Mouse (Mus musculus) heart, embryonic 12.5 days (tissue): ENCODE results near the gene Spsb4. TPM values are rescaled to one million over a fixed set of nuclear protein-coding genes. Genes with fewer than 3 reads are reported as not detected.
"Not testable (repeated sequence)": the region's sequence is repeated elsewhere in the genome, so short reads cannot be mapped to it uniquely, and the experiment has no call there.

Experiments used
- ATAC-seq: fragments of 200-750 bp; cut with Nextera tagmentation; 2 replicates; pipeline ENCODE4 v1.8.0; 2017; ENCODE audit warnings: moderate TSS enrichment, moderate library complexity; ENCODE audit not compliant: insufficient number of reproducible peaks, low FRiP score
- H3K27ac ChIP-seq: fragments of 300-500 bp; sonication (generic); 2 replicates; pipeline ENCODE4 v1.5.1; 2016; ENCODE audit warnings: mild to moderate bottlenecking, moderate library complexity; ENCODE audit not compliant: poor library complexity, severe bottlenecking
- H3K27me3 ChIP-seq: fragments of 300-500 bp; sonication (generic); replicated peaks from 2 replicates; pipeline ENCODE4 v1.6.1; 2016; ENCODE audit warnings: mild to moderate bottlenecking, moderate library complexity
- H3K36me3 ChIP-seq: fragments of 300-500 bp; sonication (generic); 2 replicates; pipeline ENCODE4 v1.6.1; 2016; ENCODE audit warnings: mild to moderate bottlenecking, moderate library complexity
- H3K4me1 ChIP-seq: fragments of 300-500 bp; sonication (generic); replicated peaks from 2 replicates; pipeline ENCODE4 v1.6.1; 2016; ENCODE audit warnings: mild to moderate bottlenecking
- H3K4me2 ChIP-seq: fragments of 300-500 bp; sonication (generic); 2 replicates; pipeline ENCODE4 v1.6.1; 2016; ENCODE audit warnings: mild to moderate bottlenecking, moderate library complexity
- H3K4me3 ChIP-seq: fragments of 300-500 bp; sonication (generic); 2 replicates; pipeline ENCODE4 v1.5.1; 2016; ENCODE audit warnings: mild to moderate bottlenecking
- H3K9ac ChIP-seq: fragments of 300-500 bp; sonication (generic); 2 replicates; pipeline ENCODE4 v1.6.1; 2016; ENCODE audit warnings: mild to moderate bottlenecking, moderate library complexity
- H3K9me3 ChIP-seq: fragments of 300-500 bp; sonication (generic); replicated peaks from 2 replicates; pipeline ENCODE4 v1.6.1; 2016; ENCODE audit warnings: mild to moderate bottlenecking, moderate library complexity
- WGBS: fragments of 180-500 bp; shearing (Covaris S2); methylation state at CpG from one replicate; pipeline ENCODE4 v1.1.7; 2016; 5-methylcytosine and 5-hydroxymethylcytosine counted together
- polyA plus RNA-seq: library from polyadenylated mRNA; unstranded; fragments of >200 nt; fragmentation: Nextera tagmentation; extraction: Ambion mirVana; gene quantifications from 2 replicates; pipeline ENCODE4 v1.2.1, GENCODE M21; 2016

Spsb4 gene
- polyA plus RNA-seq, 1 experiment from 2014 or later, result 67.6 TPM

DNA sequence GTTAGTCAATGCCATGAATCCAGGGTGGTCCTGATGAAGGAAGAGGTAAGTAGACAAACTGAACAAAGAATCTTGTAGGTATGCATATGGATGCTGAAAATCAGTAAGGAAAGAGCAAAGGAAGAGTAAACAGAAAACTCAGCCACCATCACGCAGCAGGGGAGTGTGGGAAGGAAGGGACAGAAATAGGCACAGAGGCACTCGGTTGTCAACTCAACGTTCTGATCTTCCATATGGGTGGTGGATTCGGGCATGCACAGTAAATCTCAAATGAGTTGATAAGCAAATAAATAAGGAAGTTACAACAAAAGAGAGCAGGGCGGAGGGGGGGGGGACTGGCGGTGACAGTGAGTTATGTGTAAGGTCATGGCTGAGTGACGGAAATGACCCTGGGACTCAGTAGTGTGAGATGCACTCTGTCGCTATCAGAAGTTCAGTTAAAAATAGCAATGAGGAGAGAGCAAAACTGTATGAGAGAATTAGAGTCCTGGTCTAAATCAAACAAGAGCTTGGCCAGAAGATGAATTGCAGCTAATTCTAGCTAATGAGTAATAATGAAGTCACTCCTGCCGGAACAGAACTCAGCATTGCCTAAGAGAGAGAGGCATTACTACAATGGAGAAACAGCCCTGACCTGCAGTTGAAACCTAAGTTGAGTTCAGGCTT is 66.2 kb downstream of the Spsb4 start:
- peak overlapping the region; percentile 95 for H3K27ac ChIP-seq
- H3K4me1 ChIP-seq, result peaks cover 92% of the 10 kb centered on the region
- peak; percentile 63 for ATAC-seq
- H3K4me2 ChIP-seq, result peak overlapping the region; percentile 42; the same call in 1 of the 2 replicates
- H3K36me3 ChIP-seq, result no peaks in the 10 kb centered on the region
- no peaks in the 10 kb centered on the region for H3K27me3 ChIP-seq
- no peak overlapping the region for H3K9ac ChIP-seq
- WGBS, result 15% methylated on average over 9 of the region's 9 CpGs
- H3K9me3 ChIP-seq, result no peaks in the 10 kb centered on the region
- no peak overlapping the region for H3K4me3 ChIP-seq

DNA sequence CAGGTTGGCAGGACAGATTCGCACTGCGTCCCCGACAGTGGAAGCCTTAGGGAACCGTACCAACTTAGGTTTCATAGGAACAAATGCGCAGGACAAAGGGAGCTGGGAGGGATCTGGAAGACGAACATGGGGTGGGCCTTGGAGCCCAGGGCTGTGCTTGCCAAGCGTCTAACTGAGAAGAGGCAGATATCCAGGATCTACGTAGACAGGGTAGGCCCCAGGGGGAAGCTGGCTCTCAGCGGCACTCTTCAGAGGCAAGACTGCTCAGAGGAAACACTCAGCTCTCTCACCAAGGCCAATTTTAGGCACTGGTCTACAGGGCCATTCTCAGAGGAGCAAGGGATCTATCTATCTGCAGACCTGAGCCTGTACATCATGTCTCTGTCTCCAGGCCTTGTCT is 69.1 kb downstream of the Spsb4 start:
- H3K27me3 ChIP-seq, result 0 out of 2 replicates have a peak, but pooled peaks cover 1% of the 10 kb centered on the region
- 0 out of 2 replicates have a peak, but pooled peaks cover under 1% of the 10 kb centered on the region for H3K36me3 ChIP-seq
- WGBS, result 60% methylated on average over 9 of the region's 9 CpGs
- peak overlapping the region; percentile 90 for H3K27ac ChIP-seq
- peak overlapping the region; percentile 49; the same call in 1 of the 2 replicates for H3K9ac ChIP-seq
- peaks cover 76% of the 10 kb centered on the region for H3K4me1 ChIP-seq
- H3K4me2 ChIP-seq, result 0 out of 2 replicates have a peak overlapping the region, but pooled peaks have one; percentile 19
- no peak overlapping the region for H3K4me3 ChIP-seq
- H3K9me3 ChIP-seq, result no peaks in the 10 kb centered on the region
- ATAC-seq, result no peak

DNA sequence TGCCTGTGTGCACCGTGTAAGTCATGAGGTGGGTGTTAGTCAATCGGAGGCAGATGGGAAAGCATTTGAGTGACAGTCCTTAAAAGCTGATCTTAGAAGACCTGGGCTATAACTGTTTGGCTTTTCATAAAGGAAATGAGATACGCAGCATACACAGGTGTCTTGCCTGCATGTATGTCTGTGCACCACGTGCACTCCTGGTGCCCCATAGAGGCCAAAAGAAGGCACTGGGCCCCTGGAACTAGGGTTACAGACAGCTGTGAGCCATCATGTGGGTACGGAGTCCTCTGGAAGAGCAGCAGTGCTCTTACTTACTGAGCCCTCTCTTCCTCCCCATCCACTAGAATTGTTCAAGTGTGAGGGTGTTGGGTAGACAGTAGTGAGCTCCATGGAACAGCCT is 70.1 kb downstream of the Spsb4 start:
- Histone ChIP-seq H3K9me3 (no peaks in the 10 kb centered on the region), H3K4me1 (peaks cover 66% of the 10 kb centered on the region), H3K4me3 (no peak overlapping the region), H3K27ac (peak overlapping the region; percentile 90; the same call in 1 of the 2 replicates), H3K9ac (no peak overlapping the region), H3K27me3 (0 out of 2 replicates have a peak, but pooled peaks cover 5% of the 10 kb centered on the region), H3K4me2 (no peak overlapping the region), H3K36me3 (peaks cover 10% of the 10 kb centered on the region)
- WGBS, result 77% methylated on average over 5 of the region's 5 CpGs
- no peak for ATAC-seq

DNA sequence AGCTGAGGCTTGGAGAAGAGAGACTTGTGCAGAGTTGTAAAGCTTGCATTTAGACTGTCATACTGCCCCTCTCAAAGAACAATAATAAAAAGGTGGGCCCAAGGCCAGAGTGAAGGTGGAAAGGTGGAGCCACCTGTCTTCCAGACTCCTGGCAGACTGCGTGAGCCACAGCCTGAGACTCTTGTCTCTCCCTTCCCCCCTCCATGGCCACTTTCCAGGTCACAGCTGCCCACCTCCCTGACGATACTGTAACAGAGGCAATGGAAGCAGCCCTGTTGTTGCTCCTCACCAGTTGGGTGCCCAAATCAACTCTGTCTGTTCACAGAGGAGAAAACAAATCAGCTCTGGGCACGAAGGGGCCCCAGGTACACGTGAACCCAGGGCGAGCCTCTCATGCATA is 71.5 kb downstream of the Spsb4 start:
- Histone ChIP-seq H3K9me3 (no peaks in the 10 kb centered on the region), H3K27ac (no peak overlapping the region), H3K9ac (no peak overlapping the region), H3K4me3 (no peak overlapping the region), H3K36me3 (peaks cover 23% of the 10 kb centered on the region), H3K4me1 (peaks cover 54% of the 10 kb centered on the region), H3K27me3 (0 out of 2 replicates have a peak, but pooled peaks cover 5% of the 10 kb centered on the region), H3K4me2 (no peak overlapping the region)
- no peak for ATAC-seq
- WGBS, result 73% methylated on average over 5 of the region's 5 CpGs

DNA sequence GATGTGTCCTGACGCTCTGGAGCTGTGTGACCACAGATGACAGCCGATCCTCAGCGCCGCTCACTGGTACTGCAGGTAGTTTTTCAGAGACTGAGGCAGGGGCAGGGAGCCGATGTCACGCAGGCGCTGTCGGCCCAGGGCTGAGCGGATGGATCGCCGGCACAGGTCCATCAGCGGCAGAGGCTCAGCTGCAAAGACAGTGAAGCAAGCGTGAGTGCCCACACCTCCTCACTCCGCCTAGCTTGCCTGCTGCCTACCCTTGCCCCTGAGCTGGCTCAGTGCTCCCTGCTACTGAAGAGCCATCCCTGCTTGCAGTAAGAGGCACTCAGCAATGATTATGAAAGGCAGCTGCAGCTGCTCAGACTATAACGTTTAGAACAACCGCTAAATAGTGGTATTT is 74.1 kb downstream of the Spsb4 start:
- peaks cover 9% of the 10 kb centered on the region for H3K9me3 ChIP-seq
- H3K27ac ChIP-seq, result no peak overlapping the region; the same call in 1 of the 2 replicates
- peaks cover 32% of the 10 kb centered on the region for H3K4me1 ChIP-seq
- H3K4me3 ChIP-seq, result no peak overlapping the region
- H3K27me3 ChIP-seq, result 0 out of 2 replicates have a peak, but pooled peaks cover 5% of the 10 kb centered on the region
- H3K36me3 ChIP-seq, result peaks cover 39% of the 10 kb centered on the region
- ATAC-seq, result no peak
- WGBS, result 50% methylated on average over 16 of the region's 16 CpGs
- no peak overlapping the region for H3K4me2 ChIP-seq
- H3K9ac ChIP-seq, result no peak overlapping the region

DNA sequence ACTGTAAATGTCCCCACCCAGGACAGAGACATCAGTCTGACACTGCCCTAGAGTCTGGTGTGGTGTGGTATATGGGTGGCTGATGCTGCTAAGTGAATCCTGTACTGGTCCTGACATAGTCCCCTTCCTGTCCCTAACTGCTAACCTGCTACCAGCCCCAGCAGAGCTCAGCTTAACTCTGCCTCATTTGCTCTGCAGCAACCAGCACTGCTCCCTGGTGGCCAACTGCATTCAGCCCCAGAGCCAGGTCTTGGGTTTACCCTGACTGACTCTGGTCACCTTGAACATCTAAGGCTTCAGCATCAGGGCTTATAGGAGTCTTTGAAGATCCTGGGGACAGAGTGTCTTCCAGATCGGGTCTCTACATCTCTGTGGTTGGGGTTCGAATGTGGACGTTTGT is 75.7 kb downstream of the Spsb4 start:
- Histone ChIP-seq H3K4me2 (no peak overlapping the region), H3K27ac (no peak overlapping the region), H3K9ac (no peak overlapping the region), H3K9me3 (peaks cover 10% of the 10 kb centered on the region), H3K36me3 (peaks cover 41% of the 10 kb centered on the region), H3K27me3 (0 out of 2 replicates have a peak, but pooled peaks cover 5% of the 10 kb centered on the region), H3K4me1 (peaks cover 18% of the 10 kb centered on the region), H3K4me3 (no peak overlapping the region)
- ATAC-seq, result no peak
- WGBS, result 80% methylated on average over 3 of the region's 3 CpGs

DNA sequence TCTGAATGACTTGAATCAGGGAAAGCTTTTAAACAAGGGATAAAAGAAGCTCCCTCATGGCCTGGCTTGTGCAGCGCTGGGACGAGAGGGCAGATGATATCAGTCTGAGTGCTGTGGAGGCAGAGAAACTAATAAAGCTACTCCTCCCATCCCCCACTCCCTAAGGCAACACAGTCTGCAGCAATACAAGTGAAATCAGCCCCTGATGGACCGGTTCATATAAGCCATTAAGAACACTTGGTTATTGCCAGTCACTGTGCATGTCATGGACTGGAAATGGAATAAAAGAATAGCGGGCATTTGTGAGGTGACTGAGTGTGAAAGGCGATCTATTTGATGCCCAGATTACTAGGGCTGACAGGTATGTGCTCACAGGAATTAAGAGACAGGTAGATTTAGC is 79.8 kb downstream of the Spsb4 start:
- WGBS, result 77% methylated on average over 5 of the region's 5 CpGs
- H3K4me1 ChIP-seq, result peaks cover 3% of the 10 kb centered on the region; the same call in 1 of the 2 replicates
- no peak overlapping the region for H3K27ac ChIP-seq
- peaks cover 16% of the 10 kb centered on the region for H3K9me3 ChIP-seq
- H3K4me3 ChIP-seq, result no peak overlapping the region
- peaks cover 37% of the 10 kb centered on the region for H3K36me3 ChIP-seq
- no peak for ATAC-seq
- H3K9ac ChIP-seq, result no peak overlapping the region
- no peak overlapping the region for H3K4me2 ChIP-seq
- peaks cover 3% of the 10 kb centered on the region; the same call in 1 of the 2 replicates for H3K27me3 ChIP-seq

DNA sequence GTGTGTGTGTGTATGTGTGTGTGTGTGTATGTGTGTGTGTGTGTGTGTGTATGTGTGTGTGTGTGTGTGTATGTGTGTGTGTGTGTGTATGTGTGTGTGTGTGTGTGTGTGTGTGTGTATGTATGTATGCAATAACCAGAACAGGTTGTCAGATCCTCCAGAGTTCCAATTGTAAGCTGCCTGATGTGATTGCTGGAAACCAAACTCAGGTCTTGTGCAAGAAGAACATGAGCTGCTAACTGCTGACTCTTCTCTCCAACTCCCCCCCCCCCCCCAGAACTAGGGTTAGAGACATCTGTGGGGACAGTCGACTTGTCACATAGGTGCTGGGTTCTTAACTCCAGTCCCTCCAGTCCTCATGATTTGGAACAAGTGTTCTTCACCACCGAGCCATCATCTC is 82.2 kb downstream of the Spsb4 start:
- not testable (repeated sequence) for H3K4me1 ChIP-seq, H3K4me2 ChIP-seq, H3K9ac ChIP-seq, ATAC-seq, H3K4me3 ChIP-seq, H3K27me3 ChIP-seq, H3K27ac ChIP-seq
- WGBS, result 80% methylated on average over 2 of the region's 2 CpGs
- peaks cover 16% of the 10 kb centered on the region for H3K9me3 ChIP-seq
- H3K36me3 ChIP-seq, result peaks cover 14% of the 10 kb centered on the region

DNA sequence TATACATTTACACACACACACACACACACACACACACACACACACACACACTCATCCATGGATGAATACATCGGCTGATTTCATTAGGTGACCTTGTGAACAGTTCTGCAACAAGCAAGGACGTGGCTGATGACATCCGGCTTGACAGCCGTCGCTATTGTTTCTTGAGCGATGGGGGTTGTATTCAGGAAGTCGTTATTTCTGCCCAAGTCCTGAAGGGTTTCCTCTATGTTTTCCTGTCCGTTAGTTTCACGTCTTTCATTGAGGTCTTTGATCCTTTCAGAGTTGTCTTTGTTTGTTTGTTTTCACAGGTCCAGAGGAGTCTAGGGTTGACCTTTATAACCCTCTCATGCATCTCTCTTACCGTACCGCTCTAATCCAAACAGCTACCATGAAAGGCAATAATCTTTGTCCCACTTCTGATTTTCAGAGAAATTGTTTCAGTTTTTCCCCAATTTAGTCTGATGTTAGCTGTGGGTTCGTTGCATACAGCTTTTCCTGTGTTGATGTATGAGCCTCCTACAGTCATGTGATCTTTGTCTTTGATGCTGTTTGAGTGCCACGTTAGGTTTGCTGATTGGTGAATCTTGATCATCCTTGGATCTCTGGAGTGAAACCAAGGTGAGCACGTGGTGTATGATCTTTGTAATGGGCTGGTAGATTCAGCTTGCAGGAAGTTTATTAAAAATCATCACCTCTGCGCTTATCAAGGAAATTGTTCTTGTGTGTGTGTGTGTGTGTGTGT is 82.9 kb downstream of the Spsb4 start:
- Histone ChIP-seq H3K9me3 (peaks cover 9% of the 10 kb centered on the region), H3K9ac (no peak overlapping the region), H3K4me2 (no peak overlapping the region), H3K36me3 (peaks cover 7% of the 10 kb centered on the region), H3K4me1 (no peaks in the 10 kb centered on the region; the same call in 1 of the 2 replicates), H3K27ac (no peak overlapping the region), H3K4me3 (no peak overlapping the region), H3K27me3 (peaks cover 3% of the 10 kb centered on the region; the same call in 1 of the 2 replicates)
- WGBS, result 52% methylated on average over 15 of the region's 15 CpGs
- ATAC-seq, result no peak

DNA sequence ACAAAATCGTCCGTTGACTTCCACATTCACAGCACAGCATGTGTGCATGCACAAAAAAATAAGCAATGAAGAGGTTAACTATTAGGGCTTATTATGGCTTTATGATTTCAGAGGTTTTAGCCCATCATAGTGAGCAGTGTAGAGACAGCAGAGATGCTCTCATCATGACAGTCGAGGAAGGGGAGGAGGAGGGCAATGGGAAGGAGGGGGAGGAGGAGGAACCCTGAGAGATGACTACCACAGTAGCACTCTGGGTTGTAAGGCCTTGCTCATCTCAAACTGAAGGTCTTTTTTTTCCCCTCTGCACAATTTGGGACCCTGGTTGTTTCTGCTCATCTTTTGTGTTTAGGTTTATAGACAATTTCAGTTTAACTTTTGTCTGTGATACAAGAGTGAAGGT is 83.8 kb downstream of the Spsb4 start:
- Histone ChIP-seq H3K27ac (no peak overlapping the region), H3K27me3 (peaks cover 3% of the 10 kb centered on the region; the same call in 1 of the 2 replicates), H3K36me3 (peaks cover 5% of the 10 kb centered on the region; the same call in 1 of the 2 replicates), H3K4me2 (no peak overlapping the region), H3K9ac (no peak overlapping the region), H3K9me3 (0 out of 2 replicates have a peak, but pooled peaks cover 7% of the 10 kb centered on the region), H3K4me1 (no peaks in the 10 kb centered on the region; the same call in 1 of the 2 replicates), H3K4me3 (no peak overlapping the region)
- no peak for ATAC-seq
- 82% methylated on average over 3 of the region's 3 CpGs for WGBS

DNA sequence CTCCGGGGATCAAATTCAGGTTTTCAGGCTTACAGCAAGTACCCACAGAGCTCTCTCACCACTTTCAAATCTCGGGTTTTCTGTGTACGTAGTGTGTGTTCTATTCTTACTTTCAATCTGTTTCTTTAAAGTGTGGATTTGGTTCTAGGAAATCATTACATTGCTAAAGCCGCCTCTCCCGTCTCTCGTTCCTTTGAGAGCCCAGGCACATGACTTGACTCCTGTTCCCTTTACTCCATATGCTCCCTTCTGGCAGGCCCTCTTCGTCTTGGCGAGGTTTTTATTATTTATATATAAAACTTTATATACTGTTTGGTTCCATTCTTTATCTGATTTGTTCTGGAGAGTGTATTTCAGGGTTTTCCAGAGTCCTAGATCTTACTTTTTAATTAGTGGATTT is 85.9 kb downstream of the Spsb4 start:
- Histone ChIP-seq H3K9ac (no peak overlapping the region), H3K4me1 (no peaks in the 10 kb centered on the region; the same call in 1 of the 2 replicates), H3K27ac (no peak overlapping the region), H3K27me3 (peaks cover 3% of the 10 kb centered on the region; the same call in 1 of the 2 replicates), H3K4me3 (no peak overlapping the region), H3K9me3 (0 out of 2 replicates have a peak, but pooled peaks cover 4% of the 10 kb centered on the region), H3K4me2 (no peak overlapping the region), H3K36me3 (peaks cover 1% of the 10 kb centered on the region; the same call in 1 of the 2 replicates)
- no peak for ATAC-seq
- 90% methylated on average over 8 of the region's 8 CpGs for WGBS
